Mouse (Mus musculus) layer of hippocampus, postnatal 10 days (tissue): ENCODE measurements at regions not wholly inside any gene's neighbourhood (a gene's known extent, or its start where the extent isn't known, plus 50 kb on each side); places are given as distances from the start of the nearest gene placed in this dataset.

Experiments
- DNase-seq, 2 experiments: peaks; one replicate each; pipeline ENCODE4 v3.0.0; 2021; ENCODE audit warnings: low spot score in 2 of 2

DNA sequence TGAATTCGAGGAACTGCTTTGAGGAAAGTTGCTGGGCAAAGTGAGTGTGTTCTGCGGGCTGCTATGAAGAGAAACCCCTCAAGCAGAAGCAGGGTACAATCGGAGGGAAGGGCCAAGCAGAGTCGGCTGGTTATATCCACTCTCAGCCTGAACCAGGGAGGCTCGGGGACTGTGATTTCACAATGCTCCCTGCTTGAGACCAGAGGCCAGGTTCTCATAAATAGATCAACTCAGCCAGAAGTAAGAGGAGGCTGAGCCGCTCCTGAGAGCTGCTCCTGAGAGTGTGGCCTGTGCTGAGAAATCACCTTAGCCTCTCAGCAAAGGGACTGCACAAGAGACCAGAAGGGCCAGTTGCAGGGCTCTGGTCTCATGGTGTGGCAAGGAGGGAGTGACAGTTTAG, 149.6 kb downstream of the Tfap2c start:
- no peak for DNase-seq

DNA sequence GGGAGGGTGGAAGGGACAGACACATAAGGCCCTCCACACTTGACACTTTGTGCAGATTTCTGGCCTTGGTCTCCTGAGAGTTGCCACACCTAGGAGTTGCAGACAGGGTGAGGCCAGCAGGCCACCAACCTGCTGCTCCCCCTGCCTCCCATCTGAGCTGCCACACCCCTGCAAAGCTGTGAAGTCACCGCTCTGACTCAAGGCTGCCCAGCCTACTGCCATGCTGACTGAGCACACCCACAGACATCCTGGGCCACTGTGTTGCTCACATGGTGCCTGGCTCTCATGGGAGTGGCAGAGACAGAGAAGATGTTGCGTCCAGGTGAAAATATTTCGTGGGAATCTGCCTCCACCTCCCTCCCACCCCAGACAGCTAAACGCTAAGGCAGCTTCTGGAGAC, 150.3 kb downstream of the Tfap2c start:
- no peak for DNase-seq

DNA sequence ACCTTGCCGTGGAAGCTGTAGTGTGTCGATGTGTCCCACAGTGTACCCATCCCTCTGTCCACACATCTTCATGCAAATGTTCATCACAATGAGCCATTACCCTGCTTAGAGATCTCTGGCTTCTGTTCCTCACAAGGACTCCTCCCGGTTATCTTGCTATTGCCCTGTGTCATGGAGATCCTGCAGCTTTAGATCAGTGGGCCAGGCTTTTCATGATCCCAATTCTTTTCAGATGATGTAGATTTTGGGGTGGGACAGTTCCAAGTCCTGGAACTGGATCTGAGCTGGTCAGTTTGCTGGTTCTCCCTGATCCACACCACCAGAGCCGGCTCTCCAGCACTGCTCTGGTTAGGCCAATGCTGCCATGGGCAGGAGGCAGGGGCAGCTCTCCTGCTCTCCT, 161.2 kb downstream of the Tfap2c start:
- DNase-seq, result no peak

DNA sequence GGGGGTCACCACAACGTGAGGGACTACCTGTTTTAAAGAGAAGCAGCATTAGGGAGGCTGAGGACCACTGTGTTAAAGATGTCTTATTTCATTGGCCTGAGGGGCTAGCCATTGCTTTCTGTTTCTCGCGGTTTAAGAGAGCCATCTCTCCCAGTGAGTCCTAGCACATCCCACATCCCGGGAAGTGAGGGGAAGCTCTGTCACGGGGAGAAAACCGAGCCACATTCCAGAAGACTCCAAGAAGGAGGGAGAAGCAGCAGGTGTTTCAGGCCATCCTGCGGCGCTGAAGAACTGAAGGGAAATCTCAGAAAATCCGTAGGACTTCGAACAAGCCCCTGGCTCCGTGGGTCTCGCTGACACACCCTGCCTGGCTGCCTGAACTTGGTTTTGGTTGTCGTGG, 177.3 kb downstream of the Tfap2c start:
- DNase-seq, result no peak

DNA sequence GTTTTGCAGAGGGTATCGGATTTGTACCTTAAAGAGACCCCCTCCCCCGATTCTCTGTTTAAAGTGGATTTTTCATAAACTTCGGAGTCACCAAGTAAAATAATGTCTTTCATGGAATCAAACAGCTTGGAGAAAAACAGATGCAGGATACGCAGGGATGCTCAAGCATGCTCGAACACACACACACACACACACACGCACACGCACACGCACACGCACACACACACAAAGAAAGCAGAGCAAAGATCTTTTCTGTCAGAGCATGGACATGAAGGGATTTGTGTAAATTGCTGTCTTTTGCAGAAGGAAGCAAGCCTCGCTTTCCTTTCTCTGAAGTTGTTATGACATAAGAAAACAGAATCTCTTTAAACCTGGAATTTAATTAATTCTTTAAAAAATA, 178.2 kb downstream of the Tfap2c start:
- DNase-seq, result no peak

DNA sequence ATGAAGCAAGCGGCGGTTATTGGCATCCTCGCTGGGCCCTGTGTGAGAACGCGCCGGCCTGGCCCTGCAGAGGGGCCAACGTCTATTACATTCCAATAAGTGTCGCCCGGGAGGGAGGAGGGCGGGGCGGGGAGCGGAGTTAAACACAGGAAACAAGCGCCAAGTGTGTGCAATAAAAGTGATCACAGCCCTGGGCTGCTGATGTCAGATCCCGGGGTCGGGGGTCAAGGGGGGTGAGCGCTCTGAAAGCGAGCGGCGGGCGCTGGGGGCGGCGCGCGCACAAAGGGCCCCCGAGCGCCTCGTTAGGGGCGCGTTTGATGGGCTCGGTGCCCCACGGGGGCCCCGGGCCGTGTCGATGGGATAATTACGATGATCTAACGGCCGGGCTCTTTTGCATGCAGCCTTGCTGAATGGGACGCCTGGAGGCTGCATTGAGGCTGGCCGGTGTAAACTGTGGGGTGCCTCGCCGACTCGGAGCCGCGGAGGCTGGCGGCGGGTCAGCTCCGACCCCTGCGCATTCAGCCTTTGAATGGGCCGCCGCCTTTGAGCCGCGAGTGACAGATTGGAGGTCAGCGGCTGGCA, 178.9 kb downstream of the Tfap2c start:
- DNase-seq, result peak; percentile 49 to 63

DNA sequence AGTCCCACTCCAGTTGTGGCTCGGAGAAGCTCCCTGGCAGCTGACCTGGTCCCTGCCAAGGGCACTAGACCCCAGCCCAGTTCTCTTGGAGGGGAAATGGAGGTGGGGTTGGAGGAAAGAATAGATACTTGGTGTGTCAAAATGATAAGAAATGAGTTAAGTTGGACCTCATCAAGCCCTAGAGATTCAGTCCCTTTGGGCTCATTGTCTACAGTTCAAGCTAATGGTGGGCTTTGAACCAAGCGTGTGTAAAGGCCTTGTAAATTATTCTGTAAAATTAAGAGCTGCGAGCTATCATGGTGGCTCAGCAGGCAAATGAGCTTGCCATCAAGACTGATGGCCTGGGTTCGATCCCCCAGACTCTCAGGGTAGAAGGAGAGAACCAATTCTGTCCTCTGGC, 179.8 kb downstream of the Tfap2c start:
- DNase-seq, result no peak

DNA sequence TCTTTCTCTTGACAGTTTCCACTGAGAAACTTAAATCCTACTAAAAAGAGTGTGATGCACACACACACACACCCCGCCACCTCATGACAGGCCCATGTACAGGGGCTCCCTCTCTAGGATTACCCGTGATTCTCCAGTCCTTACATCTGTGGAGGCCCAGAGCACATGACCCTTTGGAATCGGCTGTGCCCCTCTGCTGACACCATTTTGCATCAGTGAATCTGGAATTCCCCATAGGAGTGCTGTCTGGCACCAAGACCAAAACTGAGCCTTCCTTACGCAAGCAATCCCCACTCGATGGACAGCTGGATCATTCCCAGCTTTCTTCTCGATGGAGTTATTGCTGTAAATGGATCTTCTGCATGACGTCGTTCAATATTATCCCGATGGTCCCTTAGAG, 180.3 kb downstream of the Tfap2c start:
- DNase-seq, result no peak

DNA sequence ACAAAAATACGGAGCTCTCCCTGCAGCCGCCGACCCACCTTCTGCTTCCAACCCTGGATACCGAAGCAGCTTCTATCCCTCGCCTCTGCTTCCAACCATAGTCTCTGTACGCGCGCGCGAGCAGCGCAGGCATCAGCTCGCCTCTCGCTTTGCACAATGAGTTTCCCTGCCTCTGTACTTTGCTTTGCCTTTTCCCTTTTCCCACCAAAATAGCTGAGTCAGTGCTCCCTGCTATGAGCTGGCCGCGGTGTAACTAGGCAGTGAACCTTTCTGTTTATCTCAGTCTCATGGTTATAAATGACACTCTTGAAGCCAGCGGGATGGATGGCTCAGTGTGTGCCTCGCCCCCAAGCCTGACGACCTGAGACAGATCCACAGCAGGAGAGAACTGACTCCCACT, 182.0 kb downstream of the Tfap2c start:
- DNase-seq, result peak in 1 of 2 experiments; percentile 10

DNA sequence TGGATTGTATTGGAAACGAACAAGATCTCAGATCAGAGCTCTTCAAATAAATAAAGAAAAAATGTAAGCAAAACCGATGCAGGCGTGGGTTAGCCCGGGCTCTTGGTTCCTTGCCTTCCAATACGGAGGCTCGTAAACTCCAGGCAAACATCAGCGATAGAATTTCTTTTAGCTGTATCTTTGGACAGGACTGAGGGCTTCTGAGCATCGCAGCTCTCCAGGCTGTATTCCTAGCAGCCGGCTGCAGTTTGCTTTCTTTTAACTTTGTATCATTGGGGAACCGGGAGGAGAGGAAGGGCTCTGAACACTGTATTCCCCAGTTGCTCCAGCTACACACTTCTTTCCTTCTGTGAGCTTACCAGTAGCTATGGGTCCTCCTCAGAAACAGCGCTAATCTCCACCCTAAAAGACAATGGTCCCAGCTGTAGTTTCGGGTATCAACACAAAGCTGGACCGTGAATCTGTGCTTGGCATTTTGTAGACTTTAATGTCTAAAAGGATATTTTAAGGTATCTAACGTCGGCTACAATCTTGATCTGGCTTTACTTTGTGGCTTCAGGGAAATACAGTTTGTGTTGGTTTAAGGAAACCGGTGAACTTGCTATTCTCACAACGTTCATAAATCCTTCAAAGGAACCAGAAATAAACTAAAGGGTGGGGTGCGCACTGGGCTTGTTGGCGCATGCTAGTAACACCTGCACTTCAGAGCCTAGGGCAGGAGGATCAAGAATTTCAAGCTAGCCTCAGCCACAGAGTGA, 183.2 kb downstream of the Tfap2c start:
- DNase-seq, result no peak

DNA sequence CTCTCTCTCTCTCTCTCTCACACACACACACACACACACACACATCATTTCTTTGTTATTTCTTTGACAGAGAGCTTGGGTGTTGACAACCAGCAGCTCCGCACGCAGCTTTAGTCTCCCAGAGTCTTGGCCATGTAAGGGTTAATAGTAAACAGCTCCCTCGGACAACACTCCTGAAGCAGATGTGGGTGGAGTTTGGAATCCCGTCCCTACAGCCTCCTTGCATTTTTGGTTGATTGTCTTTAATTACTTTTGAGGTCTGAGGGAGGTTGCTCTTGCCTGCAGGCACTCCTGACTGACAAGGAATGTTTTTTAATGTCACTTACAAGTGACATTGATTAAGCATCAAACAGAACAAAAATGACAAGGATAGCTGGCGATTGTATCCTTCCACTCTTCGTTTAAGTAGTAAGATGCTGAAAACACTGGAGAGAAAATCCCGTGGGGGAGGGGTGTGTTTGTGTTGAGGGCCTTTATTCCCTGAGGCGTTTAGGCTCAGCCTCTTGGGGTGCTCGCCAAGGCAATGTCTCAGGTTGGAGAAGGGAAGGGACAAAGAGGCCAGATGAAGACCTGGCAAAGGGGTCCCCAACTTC, 184.1 kb downstream of the Tfap2c start:
- no peak for DNase-seq

DNA sequence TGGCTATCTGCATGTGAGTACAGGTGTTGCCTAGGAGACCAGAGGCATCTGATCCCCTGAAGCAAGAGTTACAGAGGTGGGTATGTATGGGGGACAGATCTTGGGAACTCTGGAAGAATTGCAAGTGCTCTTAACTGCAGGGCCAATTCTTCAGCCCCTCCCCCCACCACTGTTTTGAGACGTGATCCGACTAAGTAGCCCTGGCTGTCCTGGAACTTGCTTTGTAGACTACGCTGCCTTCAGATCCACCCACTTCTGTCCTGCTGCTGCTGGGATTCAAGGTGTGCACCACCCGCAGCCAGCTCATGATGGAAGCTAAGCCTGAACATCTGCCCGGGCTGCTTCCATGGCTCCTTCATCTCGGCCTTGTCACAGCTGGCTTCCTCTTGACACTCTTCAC, 186.2 kb downstream of the Tfap2c start:
- DNase-seq, result no peak

DNA sequence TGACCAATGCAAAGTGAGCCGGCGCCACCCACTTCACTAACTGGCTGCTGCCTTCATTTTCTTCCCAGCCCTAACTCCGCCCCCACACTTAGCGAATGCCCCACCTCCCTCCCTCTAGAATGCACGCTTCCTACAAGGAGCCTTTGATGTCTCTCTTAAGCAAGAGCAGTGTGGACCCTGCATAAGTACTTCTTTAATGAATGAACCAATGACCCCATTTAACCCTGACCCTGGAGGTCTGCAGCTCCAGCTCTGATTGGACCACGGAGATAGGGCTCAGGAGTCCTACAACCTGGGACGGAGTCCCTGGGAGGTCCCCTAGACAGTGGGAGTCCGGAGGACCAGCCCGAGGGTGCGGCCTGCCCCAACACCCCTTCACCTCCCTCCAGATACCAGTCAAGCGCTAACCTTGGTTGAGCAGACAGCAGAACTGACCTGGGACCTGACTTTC, 189.7 kb downstream of the Tfap2c start:
- DNase-seq, result no peak

DNA sequence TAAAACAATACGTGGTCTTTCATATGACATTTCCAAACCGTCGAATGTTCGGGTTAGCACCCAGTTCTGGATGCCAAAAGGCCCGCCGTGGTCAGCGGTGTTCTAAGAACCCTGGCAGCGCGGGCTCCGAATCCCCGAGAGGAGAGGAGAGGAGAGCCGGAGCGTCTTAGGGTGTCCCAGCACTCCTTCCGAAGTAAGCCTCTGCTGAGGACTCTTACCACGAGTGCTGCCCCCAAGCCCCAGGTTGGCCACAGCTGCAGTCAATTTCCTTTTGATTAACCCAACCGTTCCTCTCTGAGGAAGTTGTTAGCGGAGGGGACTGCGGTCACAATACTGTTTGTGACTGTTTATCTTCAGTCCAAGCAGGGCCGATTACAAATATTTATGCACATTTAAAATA, 190.1 kb downstream of the Tfap2c start:
- DNase-seq, result no peak

DNA sequence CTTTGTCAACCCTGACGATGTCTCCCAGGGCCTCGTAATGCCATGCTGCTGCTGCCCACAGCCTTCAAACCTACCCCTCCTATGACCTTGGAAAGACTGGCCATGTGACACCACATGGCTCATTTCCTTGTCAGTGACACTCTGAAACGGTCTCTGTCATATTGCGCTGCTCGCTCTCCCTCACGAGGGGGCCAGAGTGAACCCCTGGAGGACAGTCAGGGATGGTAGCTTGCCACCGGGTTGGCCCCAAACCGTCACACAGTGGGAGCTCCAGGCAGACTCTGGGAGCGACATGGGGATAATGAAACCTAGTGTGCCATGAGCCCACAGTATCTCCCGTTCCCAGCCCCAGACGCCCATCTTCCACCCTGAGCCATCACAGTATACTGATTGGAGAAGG, 188.8 kb downstream of the Bmp7 start:
- DNase-seq, result no peak

DNA sequence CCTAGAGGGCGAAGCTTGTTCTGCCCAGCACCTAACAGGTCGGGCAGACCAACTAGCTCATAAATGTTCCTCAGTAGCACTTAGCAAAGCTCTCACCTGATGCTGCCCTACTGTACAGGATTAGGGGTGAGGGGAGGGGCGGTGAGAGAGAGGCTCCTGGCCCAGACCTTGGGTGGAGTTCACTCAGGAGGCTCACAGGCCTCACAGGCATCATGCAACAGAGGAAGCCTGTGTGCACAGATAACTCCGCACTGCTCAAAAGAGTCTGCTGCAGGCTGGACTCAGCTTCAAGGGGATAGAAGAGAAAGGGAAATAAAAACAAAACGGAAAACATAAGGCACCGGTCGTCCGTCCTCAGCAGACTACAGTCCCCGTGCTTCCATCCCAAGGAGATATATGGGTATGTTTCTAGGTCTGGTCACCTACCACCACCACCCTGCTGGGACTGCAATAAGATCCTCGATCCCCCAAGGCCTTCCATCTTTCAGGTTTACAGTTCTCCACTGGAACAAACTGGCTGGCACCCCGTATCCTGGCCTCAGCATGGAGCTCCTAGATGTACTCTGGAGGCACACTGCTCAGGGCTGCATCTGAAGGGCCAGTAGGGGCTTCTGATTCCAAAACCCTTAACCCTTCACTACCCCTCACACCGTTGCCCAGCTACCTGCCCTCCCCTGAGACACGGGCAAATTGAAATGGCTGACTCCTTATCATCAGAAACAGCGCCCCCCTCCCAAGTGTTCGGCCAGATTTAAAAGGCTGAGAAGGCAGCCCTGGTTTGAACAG, 184.2 kb downstream of the Bmp7 start:
- DNase-seq, result no peak

DNA sequence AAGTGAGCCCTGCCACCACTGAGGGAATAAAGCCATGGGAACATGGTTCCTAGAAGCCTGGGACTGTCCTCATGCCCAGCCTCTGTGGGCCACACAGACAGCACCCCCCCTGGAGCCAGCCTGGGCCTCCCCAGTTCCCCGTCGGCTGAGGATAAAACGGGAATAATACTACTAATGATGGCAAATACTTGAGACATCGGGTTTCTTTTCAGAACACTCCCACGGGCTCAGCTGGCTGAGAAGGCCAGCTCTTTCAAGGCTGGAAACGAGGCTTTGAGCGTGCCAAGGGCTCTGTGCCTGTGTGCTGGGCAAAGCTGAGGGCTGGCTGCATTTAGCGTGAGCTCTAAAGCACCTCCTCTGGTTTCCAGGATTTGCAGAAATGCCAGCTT, 183.7 kb downstream of the Bmp7 start:
- DNase-seq, result peak; percentile 47 to 62

DNA sequence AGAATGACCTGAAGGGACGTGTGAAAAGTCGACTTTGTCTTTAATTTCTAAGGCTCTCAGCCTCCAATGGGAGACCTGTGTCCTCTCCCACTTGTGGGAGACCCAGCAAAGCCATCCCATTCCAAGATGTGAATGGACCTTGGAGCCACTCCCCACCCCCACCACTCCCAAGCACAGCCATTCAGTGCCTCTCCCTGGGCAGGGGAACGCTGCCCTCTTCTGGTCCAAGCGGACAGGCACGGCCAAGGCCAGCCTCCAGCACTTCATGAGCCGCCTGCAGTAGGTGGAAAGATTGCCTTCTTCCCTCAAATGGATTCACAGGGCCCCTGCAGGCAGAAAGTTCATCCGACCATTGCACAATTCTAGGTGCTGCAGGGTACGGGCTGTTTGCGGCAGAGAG, 181.6 kb downstream of the Bmp7 start:
- DNase-seq, result peak; percentile 69 to 78

DNA sequence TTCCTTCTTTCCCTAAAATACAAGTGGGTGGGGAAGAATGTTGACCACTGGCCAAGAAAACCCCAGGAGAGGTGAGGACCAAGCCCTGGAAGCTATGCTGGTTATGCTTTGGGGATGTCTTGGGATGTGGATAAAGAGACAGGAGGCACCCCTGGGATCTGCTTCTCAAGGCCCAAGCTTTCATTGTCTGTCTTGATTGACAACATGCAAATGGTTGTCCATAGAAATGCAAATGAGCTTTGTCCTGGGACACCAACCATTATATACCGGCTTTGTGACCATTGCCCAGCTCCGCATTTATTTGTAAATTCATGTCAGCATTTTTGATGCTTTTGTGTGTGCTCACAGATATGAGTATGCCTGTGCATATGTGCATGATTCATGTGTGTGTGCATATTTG, 174.9 kb downstream of the Bmp7 start:
- no peak for DNase-seq

DNA sequence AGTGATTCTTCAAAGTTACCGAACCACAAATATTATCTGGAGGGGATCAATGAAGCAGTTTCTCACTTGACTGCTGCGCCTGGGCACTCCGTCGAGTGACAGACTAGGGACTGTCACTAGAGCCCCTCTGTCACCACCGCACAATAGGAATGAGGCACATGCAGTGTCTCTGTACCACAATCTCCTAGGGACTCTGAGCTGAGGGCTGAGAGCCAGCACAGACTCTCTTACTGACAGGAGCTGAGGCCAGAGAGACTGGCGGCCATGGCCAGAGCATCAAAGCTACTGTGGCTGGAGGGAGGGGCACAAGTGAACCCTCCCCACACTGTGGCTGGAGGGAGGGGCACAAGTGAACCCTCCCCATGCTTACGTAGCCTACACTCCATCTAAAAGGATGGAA, 173.7 kb downstream of the Bmp7 start:
- no peak for DNase-seq

DNA sequence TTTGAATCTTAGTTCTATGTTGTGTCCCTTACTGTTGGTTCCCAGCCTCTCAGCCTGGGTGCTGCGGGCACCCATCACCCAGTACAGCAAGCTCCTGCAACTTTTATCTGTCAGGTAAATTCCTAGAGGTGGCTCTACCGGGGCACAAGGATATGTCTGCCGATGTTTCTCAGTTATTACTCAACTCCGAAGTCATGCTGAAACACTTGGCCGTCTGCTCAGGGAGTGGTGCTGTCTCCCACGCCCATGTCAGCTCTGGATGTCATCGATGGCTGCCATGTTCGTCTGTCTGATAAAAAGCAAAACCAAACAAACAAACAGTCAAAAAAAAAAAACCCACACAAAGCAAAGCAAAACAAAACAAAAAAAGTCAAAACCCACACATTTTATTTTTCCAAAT, 171.4 kb downstream of the Bmp7 start:
- no peak for DNase-seq

DNA sequence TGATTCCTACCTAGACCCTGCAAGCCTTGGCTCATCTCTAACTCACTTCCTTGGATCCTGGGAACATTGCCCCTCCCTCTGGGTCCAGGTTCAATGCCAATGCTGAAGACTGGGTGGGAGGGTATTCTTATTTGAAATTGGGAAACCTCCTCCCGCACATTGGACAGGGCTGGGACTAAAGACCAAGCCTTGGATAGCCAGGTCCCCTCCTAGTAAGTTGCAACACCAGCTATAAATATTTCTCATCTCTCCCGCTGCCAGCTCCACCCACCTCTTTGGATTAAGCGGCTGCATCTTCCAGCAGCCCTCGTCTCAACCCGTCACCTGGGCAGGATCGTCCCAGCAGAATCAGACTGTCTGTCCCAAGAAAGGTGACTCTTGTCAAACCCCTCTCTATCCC, 170.1 kb downstream of the Bmp7 start:
- no peak for DNase-seq
